Mouse (Mus musculus) heart, adult 11 months (tissue): ENCODE data around the gene Xxylt1.

Experiments
- DNase-seq: peaks from one replicate; pipeline ENCODE4 v3.0.0; 2022

The Xxylt1 gene

DNA sequence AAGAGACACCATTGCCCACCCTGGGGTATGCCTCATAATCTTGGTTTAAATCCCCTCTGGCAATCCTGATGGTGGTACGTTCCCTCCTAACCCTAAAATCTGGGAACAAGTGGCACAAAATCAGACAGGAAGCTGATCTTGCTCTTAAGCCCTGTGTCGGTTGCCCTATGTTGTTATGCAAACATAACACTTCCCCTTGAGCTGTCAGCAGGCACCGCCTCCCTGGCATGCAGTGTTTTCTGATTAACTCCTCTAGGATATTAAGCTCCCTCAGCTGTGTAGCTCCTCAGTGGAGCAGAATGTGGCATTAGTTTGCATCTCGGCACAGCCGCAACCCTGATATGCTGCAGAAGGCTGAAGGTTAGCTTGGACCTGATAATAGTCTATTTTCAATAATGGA is 58.9 kb downstream of the Xxylt1 start:
- peak; percentile 97 for DNase-seq

DNA sequence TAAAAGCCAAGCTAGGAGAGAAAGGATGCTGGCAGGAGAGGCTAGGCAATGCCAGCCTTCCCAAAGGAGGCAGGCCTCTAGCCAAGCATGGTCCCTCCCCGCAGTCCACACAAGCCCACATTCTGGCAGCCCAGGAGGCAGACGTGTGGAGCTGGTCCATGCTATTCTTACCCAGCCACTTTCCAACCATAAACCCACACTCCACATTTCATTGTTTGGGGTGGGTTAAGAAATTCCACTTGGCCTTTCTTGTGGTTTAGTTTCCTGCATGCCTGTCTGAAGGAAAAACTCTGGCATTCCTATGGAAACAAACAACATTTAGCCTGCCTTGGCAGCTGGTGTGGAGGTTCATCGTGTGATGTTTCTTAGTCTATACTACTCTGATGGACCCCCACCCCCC is 61.7 kb downstream of the Xxylt1 start:
- peak; percentile 85 for DNase-seq

DNA sequence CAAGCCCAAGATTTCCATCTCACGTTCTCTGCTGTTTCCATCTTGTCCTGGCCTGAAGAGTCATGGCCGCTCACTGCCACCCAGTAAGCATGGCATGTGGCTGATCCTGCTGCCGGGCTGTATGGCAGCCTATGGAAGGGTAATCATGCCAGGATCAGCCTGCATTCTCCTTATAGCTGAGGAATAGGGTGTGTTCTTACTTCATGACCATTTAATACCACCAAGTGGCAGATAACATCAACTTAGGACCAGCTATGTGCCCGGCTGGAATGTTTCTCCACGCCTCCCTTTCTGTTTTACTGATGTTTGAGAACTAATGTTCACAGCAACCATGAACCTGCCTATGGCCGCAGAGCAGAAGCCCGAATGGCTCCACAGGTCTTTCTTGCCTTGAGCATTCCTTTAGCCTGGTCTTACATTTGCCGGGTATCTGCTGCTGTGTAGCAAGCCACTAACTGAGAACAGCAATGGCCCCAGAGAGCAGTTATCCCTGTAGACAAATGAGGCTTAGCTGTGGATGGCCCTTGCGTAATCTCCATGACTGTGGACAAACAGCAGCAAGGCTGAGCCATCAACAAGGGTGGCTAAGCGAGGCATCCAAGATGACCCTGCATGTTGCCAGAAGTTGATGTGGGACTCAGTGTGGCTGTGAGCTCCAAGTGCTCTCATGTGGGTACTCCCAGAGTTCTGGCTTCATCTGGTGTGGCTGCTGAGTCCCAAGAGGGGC is 63.4 kb downstream of the Xxylt1 start:
- peak; percentile 82 for DNase-seq

DNA sequence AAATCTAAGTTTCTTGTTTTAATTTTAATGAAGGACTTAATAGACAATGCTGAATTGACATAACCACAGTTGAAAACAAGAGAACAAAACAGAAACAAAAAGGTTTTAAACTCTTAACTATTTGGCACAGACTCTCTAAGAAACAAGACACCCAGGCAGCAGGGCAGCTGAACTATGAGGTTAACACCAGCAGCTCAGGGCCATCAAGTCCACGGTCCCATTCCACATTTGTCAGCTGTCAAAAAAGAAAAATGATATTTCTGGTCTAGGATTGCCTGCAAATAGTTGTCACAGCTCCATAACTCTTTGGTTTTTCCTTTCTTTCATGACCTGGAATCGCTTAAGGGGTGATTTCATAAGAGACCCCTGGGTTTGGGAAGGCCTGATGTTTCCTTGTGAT is 64.6 kb downstream of the Xxylt1 start:
- DNase-seq = no peak

DNA sequence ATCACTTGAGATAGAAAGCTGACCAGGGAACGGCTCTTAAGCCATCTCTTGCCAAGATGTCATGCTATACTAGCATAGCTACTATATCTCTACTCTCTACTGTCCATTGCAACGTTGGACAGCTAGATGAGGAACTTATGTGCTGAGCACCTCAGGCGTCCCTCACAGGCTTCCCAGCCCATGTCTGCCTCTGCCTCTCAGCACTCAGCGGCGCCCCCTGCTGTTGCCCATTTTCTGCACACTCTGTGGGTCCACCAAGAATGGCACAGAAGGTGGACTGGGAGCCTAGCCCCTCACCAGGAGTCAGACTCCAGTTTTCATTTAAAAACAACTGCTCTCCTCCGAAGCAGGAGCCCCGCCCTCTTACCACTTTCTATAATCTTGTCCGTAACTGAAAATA is 65.1 kb downstream of the Xxylt1 start:
- peak; percentile 92 for DNase-seq

DNA sequence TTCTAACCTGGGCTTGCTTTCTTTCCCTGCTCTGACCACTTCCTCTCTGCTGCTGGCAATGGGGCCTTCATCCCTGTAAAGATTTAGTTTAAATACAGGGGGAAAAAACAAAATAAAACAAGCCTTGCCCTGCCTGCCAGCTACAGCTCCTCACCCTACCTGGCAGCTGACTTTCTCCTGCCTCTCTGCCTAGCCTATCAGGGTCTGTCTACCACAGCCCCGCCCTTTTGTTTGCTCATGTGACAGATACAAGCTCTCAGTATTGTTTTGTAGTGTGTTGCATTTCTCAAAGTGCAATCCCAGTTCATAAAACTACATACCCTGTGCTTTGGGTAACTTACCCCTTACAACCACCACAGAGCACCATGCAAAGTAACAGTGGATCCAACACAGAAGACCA is 66.0 kb downstream of the Xxylt1 start:
- peak; percentile 88 for DNase-seq

DNA sequence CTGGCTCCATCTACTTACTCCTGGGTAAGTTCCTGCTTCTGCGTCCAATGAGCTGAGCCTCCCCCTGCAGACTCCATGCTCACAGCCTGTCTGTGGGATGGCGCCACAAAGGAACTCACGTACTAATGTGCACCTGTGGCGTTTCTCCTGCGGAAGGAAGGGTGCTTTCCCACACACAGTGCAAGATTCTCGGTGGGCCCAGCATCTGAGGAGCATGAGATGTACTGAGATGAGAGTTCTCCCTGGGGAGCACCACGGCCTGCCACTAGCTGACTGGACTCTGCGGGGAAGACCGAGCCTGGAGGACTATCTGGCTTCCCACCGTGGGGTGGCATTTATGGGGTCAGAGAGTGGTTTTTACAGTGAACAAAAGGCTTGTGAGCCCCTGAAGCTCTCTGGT is 69.0 kb downstream of the Xxylt1 start:
- DNase-seq = no peak

DNA sequence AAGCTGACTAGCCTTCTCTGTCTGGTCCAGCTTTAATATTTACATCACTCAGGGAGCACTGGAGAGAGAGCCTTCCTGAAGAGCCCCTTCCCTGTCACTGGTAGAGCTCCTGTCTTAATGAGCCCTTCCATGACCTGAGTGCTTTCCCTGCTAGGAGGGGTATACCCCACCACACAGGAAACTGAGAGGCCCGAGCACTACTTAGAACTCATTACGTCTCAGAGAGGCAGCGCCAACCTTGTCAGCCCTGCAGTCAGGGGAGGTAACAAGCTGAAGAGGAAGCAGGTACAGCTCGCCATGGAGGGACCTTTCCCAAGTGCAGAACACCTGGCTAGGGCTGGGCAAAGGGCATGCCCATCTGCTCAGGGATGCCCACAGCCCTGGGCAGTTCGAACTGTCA is 70.8 kb downstream of the Xxylt1 start:
- DNase-seq = no peak

DNA sequence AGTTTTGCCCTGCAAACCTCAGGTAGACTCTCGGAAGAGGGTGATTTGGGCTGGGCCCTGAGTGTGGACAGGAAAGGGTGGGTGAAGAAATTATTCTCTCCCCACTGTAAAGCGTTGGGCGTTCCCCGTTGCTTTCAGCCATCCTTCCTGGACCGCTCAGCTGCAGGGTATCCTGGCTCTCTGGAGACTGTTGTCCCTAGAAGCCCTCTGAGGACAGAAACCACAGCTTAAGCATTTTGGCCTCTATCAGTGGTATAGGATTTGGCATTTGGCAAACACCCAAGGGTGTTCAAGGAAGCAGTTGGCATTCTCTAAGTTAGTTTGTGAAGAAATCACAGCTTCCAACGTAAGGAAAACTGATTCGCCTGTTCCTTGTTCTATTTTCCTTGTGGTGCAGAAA is 72.9 kb downstream of the Xxylt1 start:
- DNase-seq = peak; percentile 97

DNA sequence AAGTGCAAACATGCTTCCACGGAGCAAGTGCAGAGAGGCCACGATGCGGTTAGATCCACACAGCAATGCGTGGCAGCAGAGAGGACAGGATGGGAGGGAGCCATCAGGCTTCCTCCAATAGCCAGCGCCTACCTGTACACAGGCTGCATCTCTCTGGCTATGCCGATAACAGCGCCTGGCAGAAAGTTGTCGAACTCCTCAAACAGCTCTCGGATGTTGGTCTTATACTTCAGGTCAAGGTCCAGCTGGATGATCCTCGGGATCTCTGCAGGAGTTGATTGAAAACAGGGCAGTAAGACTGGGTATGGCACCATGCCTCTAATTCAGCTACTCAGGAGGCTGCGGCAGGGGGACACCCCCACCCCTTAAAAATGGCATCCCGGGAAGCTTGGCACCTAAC is 73.7 kb downstream of the Xxylt1 start:
- no peak for DNase-seq

DNA sequence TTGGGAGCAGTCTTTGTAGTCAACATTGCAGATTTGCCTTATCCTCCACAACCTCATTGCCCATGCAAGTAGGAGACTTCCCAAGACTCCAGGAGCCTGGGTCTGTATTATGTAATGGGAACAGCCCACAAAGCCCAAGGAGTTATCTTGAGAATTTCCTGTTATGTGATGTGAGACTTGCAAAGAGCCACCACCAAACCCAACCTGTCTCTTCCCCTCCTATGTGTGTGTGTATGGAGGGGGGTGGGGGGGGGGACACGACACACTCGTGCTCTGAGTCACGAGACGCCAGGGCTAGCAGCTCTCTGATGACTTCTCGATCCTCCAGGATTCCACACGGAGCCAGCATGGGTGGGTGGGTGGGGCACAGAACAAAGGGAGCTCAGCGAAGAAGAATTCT is 75.5 kb downstream of the Xxylt1 start:
- DNase-seq = peak; percentile 97

DNA sequence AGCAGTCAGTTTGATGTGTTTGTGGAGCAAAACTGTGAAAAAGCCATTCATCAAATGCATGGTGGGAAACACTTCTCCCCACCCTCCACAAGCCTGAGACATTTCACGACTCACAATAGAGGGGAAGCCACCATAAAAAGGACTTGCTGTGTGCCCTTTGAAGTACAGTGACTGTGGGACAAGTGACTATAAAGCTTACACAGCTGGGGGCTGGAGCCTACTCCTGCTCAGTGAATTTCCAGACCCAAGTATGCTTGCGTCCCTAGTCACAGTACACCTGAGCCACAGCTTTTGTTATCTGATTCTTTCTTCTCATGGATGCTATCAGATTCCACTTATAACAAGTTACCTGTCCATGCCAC is 76.9 kb downstream of the Xxylt1 start:
- no peak for DNase-seq

DNA sequence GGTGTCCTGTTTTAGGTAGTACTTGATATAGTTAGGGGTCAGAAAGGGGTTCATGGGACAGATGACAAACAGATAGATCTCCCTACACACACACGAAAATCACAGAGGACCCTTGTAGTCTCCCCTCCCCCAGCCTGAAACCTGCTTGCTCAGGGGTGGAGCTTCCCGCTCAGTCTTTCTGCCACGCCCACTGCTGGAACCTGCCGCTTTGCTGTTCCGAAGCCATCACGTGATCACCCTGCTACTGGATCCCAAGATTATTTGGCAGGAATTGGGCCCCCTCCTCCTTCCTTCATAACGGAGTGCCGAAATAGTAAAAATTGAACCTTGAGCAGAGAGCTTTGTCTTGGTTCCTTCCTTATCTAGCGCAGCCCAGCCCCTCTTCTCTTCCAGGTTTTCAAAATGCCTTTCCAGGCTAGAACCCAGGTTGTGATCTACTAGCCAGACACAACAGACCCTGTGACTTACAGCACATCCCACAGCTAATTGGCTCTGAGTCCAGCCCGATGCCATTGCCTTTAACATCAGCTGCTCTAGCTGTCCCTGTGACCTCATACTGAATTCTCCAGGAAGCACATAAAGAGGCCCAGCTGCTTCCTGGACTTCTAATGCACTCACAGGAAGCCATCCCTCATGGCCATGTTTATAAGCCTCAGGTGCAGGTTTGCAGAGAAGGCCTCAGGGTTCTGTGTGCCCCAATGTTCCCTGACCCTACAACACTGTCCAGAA is 77.5 kb downstream of the Xxylt1 start:
- DNase-seq = peak; percentile 98

DNA sequence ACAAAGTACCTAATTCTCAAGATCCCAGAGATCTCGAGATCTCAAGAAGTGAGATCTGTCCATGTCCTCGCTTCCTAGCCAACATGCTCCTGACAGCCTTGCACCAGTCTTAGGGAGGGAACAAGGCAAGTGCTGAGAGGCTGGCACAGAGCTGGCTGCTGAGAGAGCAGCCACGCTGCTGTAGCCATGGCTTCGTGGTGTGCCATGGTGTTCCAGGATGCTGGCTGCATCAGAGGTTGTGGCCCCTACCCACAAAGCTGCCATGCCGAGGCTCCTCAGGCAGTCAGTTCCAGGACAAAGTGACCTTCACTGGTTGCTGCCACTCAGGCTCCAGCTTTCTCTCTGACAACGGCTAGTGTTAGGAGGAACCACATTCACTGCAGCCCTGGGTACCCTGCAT is 78.3 kb downstream of the Xxylt1 start:
- no peak for DNase-seq

DNA sequence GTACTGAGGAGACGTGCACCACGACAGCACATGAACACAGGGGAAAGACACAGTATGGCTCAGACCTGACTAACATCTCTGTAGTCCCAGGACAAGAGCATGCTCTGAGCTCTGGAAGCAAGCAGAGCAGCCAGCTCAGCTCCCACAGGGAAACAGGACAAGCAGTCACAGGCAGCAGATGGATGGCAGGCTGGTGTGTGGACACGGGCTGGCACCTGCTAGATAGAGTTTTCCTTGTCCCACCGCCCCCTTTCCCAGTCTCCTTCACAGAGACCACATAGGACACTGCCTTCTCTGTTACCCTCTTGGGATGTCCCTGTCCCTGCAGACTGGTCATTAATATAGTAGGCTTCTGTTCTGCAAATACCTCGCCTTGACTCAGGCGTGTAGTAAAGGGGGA is 79.1 kb downstream of the Xxylt1 start:
- DNase-seq = no peak

DNA sequence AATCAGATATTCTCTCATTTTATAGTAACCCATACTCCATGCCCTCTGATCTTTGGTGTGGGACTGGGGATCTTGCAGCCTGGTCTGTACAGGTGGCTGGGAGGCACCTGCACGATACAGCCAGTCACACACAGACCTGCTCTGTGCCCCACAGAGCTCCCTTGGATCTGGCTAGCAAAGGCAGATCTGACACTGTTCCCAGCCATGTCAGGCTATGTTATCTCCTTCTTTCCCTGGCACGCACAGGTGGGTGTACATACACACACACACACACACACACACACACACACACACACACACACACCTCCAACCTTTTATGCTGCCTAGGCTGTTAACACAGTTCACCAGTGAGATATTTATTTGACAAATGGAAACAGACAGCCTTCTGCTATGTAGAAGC is 82.5 kb downstream of the Xxylt1 start:
- DNase-seq = no peak

DNA sequence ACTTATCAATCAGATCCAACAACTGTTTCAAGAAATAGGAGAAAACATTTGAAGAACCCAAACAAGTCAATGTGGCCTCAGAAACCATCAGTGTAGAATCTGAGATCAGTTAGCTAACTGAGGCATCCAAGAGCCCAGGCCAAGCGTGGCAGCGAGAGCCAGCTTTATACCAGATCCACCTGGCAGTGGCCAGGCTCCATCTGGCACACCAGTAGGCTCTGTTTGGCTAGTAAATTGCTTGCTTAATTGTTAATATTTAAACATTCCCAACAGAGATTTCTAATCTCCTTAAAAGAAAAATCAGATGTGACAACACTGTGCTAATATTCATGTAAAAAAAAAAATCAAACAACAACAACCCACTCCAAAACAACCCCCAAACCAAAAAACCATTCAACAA is 83.2 kb downstream of the Xxylt1 start:
- no peak for DNase-seq

DNA sequence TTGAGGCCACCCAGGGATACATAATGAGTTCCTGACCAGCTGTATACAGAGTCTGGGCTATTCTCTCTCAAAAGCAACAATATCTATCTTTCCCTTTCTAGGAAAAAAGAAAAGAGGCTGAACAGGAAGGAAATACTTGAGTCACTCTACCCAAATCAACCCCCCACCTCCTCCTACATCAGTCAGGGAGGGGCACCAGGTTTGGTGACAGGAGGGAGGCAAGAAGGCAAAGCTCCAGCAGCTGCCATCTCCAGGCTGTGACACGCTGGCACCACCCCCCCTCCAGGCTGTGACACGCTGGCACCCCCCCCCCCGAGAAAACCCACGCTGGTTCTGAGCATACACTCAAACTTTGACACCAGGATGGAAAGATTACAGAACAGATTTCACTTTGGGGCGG is 85.8 kb downstream of the Xxylt1 start:
- DNase-seq = no peak

DNA sequence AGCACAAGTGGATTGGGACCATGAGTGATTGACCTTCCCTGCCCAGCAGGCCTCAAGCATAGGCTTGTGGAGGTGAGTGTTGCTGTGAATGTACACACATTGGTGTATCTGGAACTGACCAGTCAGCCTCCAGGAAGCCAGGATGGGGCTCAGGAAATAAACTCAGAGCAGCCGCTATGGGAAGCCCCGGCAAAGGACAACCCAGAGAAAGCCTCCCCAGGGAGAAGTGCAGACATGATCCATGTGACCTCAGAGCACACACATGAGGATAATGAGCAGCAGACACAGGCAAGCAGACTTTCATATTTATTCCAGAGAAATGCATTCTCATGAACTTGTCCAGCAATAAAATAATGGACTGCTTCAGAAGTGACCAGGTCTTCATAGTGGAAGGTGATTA is 86.4 kb downstream of the Xxylt1 start:
- DNase-seq = peak; percentile 96

DNA sequence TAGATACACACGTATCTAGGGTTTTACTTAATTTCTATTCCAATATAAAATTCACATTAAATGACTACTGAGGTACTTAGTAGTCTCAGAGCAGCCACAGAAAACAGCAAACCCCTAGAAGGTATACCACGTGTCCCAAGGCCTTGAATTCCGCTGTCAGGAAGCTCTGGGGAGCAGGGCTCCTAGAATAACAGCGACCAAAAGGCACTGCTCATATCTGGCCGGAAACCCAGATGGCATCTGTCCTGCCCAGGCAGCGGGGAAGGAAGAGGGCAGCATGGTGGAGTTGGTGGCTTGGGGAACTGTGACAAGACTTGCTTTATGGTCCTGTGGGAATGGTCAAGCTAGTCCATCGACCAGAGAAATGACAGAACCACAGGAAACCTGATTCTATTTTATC is 86.9 kb downstream of the Xxylt1 start:
- DNase-seq = peak; percentile 91

DNA sequence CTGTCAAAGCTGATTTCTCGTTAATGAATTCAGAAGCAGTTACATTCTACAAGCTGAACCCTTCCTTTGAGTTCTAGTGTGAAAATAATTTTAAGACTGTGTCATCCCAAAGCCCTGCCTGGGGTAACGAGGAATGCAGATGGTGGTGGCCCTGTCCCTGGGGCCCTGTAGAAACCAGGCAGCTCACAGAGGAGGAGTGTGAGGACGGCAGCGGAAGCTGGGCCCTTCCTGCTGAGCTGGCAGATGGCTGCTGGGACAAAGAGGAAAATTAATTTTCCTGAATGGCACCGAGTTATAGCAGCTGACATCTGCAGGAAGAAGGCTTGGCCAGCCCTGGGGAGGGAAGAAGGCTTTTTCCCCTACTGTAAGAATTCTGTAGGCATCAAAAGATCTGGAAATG is 88.7 kb downstream of the Xxylt1 start:
- peak; percentile 99 for DNase-seq

DNA sequence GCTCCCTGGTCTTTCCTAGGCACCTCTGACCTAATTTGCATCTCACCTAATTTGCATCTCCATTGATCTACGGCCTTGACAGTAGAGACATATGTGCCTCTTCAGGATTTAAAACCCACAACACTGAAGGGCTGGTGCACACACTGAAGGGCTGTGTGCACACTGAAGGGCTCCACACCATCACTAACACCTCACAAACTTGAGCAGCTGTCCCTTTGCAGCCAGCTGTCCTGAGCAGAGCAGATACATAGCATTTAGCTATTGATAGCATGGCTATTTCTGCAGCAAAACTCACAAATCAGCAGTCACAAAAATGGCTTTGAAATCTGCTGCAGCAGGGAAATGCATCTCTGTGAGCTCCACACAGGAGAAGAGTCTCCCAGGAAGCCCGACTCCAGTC is 90.6 kb downstream of the Xxylt1 start:
- DNase-seq = no peak

DNA sequence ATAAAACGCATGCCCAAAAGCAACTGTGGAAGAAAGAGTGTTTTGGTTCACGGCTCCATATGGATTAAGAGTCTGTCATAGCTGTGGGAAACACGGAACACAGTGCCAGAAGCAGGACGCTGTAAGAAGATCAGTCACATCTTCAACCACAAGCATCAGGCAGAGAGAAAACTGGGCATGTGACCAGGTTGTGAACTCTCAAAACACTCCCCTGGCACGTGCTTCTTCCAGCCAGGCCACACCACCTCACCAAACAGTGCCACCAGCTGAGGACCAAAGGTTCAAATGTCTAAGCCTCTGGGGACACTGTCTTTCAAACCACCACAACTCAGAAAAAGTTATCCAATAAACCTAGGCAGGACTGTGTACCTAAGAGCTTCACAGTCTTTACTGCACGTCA is 93.0 kb downstream of the Xxylt1 start:
- DNase-seq = no peak

DNA sequence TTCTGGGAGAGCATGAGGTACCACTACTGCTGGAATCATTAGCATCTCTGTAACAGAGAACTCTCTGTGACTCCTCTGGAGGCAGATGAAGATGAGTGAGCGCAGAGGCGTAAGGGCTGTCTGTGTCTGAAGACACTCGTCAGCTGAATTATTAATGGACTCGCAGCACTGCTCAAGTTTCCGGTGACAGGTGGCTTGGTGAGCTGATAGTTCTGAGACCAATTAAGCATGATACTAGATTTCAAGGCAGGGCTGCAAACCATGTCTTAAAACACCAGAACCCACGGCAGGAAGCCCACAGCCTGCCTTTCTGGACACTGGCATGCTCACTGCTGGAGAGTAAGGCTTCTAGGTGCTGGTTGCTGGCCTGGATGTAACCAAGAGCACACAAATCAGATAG is 93.5 kb downstream of the Xxylt1 start:
- peak; percentile 78 for DNase-seq
